Mouse (Mus musculus): ENCODE data around the gene Defb45. TPM values are rescaled to one million over a fixed set of nuclear protein-coding genes. Genes with fewer than 3 reads are reported as not detected.

The Defb45 gene
- total and polyA plus RNA-seq, 3 experiments: not detected

Other genes starting within 250 kb of the Defb45 start
- gene Nrsn2, start 222.8 kb downstream of the Defb45 start, total RNA-seq (2021): 1 to 10 TPM; 3.9 to 5.0 TPM
- 7.4 and 8.4 TPM in 2 replicates for gene Nrsn2, start 222.8 kb downstream of the Defb45 start, polyA plus RNA-seq (2012; rRNA removed)
- 10 to 100 TPM in 1 of 2 experiments, 1 to 10 TPM in 1; 6.2 to 11.0 TPM for gene Sox12, start 201.3 kb downstream of the Defb45 start, total RNA-seq (2021)
- gene Sox12, start 201.3 kb downstream of the Defb45 start, polyA plus RNA-seq (2012; rRNA removed): 13.7 and 15.9 TPM in 2 replicates
- 1 to 10 TPM; 5.4 to 7.8 TPM for gene Zcchc3, start 184.4 kb downstream of the Defb45 start, total RNA-seq (2021)
- 3.3 and 3.7 TPM in 2 replicates for gene Zcchc3, start 184.4 kb downstream of the Defb45 start, polyA plus RNA-seq (2012; rRNA removed)
- gene 6820408C15Rik, start 183.8 kb downstream of the Defb45 start, total RNA-seq (2021): under 1 TPM; 0.32 to 0.35 TPM
- gene 6820408C15Rik, start 183.8 kb downstream of the Defb45 start, polyA plus RNA-seq (2012; rRNA removed): 0.07 and 0.13 TPM in 2 replicates
- not detected for gene Defb23, start 134.8 kb downstream of the Defb45 start, total RNA-seq (2021)
- gene Defb23, start 134.8 kb downstream of the Defb45 start, polyA plus RNA-seq (2012; rRNA removed): not detected in 2 replicates
- gene Defb20, start 122.3 kb downstream of the Defb45 start, total RNA-seq (2021): not detected
- not detected in 2 replicates for gene Defb20, start 122.3 kb downstream of the Defb45 start, polyA plus RNA-seq (2012; rRNA removed)
- not detected for gene Defb22, start 109.3 kb downstream of the Defb45 start, total RNA-seq (2021)
- not detected in 2 replicates for gene Defb22, start 109.3 kb downstream of the Defb45 start, polyA plus RNA-seq (2012; rRNA removed)
- gene Defb26, start 87.7 kb downstream of the Defb45 start, total RNA-seq (2021): not detected
- not detected in 2 replicates for gene Defb26, start 87.7 kb downstream of the Defb45 start, polyA plus RNA-seq (2012; rRNA removed)
- not detected for gene Defb28, start 81.1 kb downstream of the Defb45 start, total RNA-seq (2021)
- gene Defb28, start 81.1 kb downstream of the Defb45 start, polyA plus RNA-seq (2012; rRNA removed): not detected in 2 replicates
- gene Defb29, start 59.3 kb downstream of the Defb45 start, total RNA-seq (2021): not detected
- not detected in 2 replicates for gene Defb29, start 59.3 kb downstream of the Defb45 start, polyA plus RNA-seq (2012; rRNA removed)
- gene Gm17416, start 30.1 kb downstream of the Defb45 start, total RNA-seq (2021): not detected
- not detected in 2 replicates for gene Gm17416, start 30.1 kb downstream of the Defb45 start, polyA plus RNA-seq (2012; rRNA removed)
- gene Defb21, start 26.7 kb downstream of the Defb45 start, total RNA-seq (2021): not detected
- not detected in 2 replicates for gene Defb21, start 26.7 kb downstream of the Defb45 start, polyA plus RNA-seq (2012; rRNA removed)
- under 1 TPM in 1 of 2 experiments, not detected in 1; 0.90 TPM for gene Defb19, start 19.1 kb downstream of the Defb45 start, total RNA-seq (2021)
- not detected in 2 replicates for gene Defb19, start 19.1 kb downstream of the Defb45 start, polyA plus RNA-seq (2012; rRNA removed)
- gene Defb36, start 4.9 kb upstream of the Defb45 start, total RNA-seq (2021): under 1 TPM in 1 of 2 experiments, not detected in 1; 0.73 TPM
- gene Defb36, start 4.9 kb upstream of the Defb45 start, polyA plus RNA-seq (2012; rRNA removed): 0.86 and 0.95 TPM in 2 replicates
- gene Defb25, start 23.7 kb upstream of the Defb45 start, total RNA-seq (2021): not detected
- 1.0 TPM in 1 of 2 replicates, not detected in the other for gene Defb25, start 23.7 kb upstream of the Defb45 start, polyA plus RNA-seq (2012; rRNA removed)
- gene Rem1, start 27.6 kb upstream of the Defb45 start, total RNA-seq (2021): 10 to 100 TPM; 11.3 to 18.1 TPM
- gene Rem1, start 27.6 kb upstream of the Defb45 start, polyA plus RNA-seq (2012; rRNA removed): 11.9 and 21.0 TPM in 2 replicates
- 100 to 1,000 TPM; 164 to 202 TPM for gene H13, start 70.1 kb upstream of the Defb45 start, total RNA-seq (2021)
- gene H13, start 70.1 kb upstream of the Defb45 start, polyA plus RNA-seq (2012; rRNA removed): 358 and 395 TPM in 2 replicates
- gene Mcts2, start 87.6 kb upstream of the Defb45 start, total RNA-seq (2021): 10 to 100 TPM; 26.7 to 32.9 TPM
- 1.9 and 2.3 TPM in 2 replicates for gene Mcts2, start 87.6 kb upstream of the Defb45 start, polyA plus RNA-seq (2012; rRNA removed)
- 10 to 100 TPM; 41.5 to 67.3 TPM for gene Id1, start 136.9 kb upstream of the Defb45 start, total RNA-seq (2021)
- gene Id1, start 136.9 kb upstream of the Defb45 start, polyA plus RNA-seq (2012; rRNA removed): 186 and 275 TPM in 2 replicates
- 1 to 10 TPM; 1.4 to 3.4 TPM for gene Cox4i2, start 154.8 kb upstream of the Defb45 start, total RNA-seq (2021)
- gene Cox4i2, start 154.8 kb upstream of the Defb45 start, polyA plus RNA-seq (2012; rRNA removed): 3.9 and 4.4 TPM in 2 replicates
- gene Bcl2l1, start 232.3 kb upstream of the Defb45 start, total RNA-seq (2021): 10 to 100 TPM; 54.3 to 79.7 TPM
- gene Bcl2l1, start 232.3 kb upstream of the Defb45 start, polyA plus RNA-seq (2012; rRNA removed): 42.4 and 43.8 TPM in 2 replicates
- gene Tpx2, start 248.6 kb upstream of the Defb45 start, total RNA-seq (2021): 1 to 10 TPM; 2.0 to 4.2 TPM
- 0.18 and 0.40 TPM in 2 replicates for gene Tpx2, start 248.6 kb upstream of the Defb45 start, polyA plus RNA-seq (2012; rRNA removed)